Mouse (Mus musculus) CH12.LX (cell line): ENCODE measurements around the gene Zfp282. TPM values are rescaled to one million over a fixed set of nuclear protein-coding genes. Genes with fewer than 3 reads are reported as not detected.
A peak's percentile ranks its signal among the peaks of the same experiment; 100 is the strongest.

Source experiments
- DNase-seq: peaks from one replicate; pipeline ENCODE4 v3.0.0-alpha.2; 2013; ENCODE audit errors: extremely low read depth
- H3K27ac ChIP-seq: 2 replicates; pipeline ENCODE4 v1.5.1; 2012; ENCODE audit warnings: low read depth, mild to moderate bottlenecking, control low read depth, moderate library complexity; ENCODE audit not compliant: insufficient read depth
- H3K27me3 ChIP-seq: replicated peaks from 2 replicates; pipeline ENCODE3; 2012; ENCODE audit warnings: inconsistent platforms
- H3K36me3 ChIP-seq, 2 experiments: replicated peaks in 1 of 2; 2 replicates each; pipeline versions ENCODE3 to v1.6.1; 2012; ENCODE audit warnings: inconsistent platforms in 1 of 2, low read length in 1 of 2, mild to moderate bottlenecking in 1 of 2, mixed read lengths in 1 of 2, moderate library complexity in 1 of 2; ENCODE audit not compliant: control insufficient read depth in 1 of 2, insufficient read depth in 1 of 2
- H3K4me1 ChIP-seq, 2 experiments: 2 replicates each; pipeline ENCODE4 v1.6.1; 2012; ENCODE audit warnings: inconsistent platforms in 1 of 2, moderate library complexity in 1 of 2; ENCODE audit not compliant: insufficient read depth in 2 of 2, control insufficient read depth in 1 of 2
- H3K4me2 ChIP-seq: 2 replicates; pipeline ENCODE4 v1.6.1; 2012; ENCODE audit warnings: low read depth, mild to moderate bottlenecking, control low read depth; ENCODE audit not compliant: poor library complexity, insufficient read depth, severe bottlenecking
- H3K4me3 ChIP-seq, 3 experiments: fragments of 150-350 bp in 1 of 3; sonication (generic) in 1 of 3; replicated peaks in 1 of 3; 2 replicates each; pipeline versions ENCODE3 to v1.5.1; 2011 to 2012; ENCODE audit warnings: low read depth in 2 of 3, low read length in 2 of 3, mild to moderate bottlenecking in 2 of 3, moderate library complexity in 2 of 3, control low read depth in 1 of 3, improper control_type of control experiment in 1 of 3, inconsistent platforms in 1 of 3, mixed read lengths in 1 of 3; ENCODE audit not compliant: poor library complexity in 1 of 3
- H3K79me2 ChIP-seq: replicated peaks from 2 replicates; pipeline ENCODE4 v1.6.1; 2012; ENCODE audit warnings: mild to moderate bottlenecking, moderate library complexity; ENCODE audit not compliant: control insufficient read depth, poor library complexity, insufficient read depth, severe bottlenecking; ENCODE audit errors: extremely low read depth
- H3K9ac ChIP-seq: 2 replicates; pipeline ENCODE4 v1.6.1; 2012; ENCODE audit warnings: low read depth, mild to moderate bottlenecking, control low read depth, moderate library complexity; ENCODE audit not compliant: insufficient read depth
- H3K9me3 ChIP-seq: replicated peaks from 2 replicates; pipeline ENCODE3; 2012; ENCODE audit warnings: low read length, inconsistent platforms, mixed read lengths
- BHLHE40 ChIP-seq: IDR thresholded peaks from 2 replicates; pipeline ENCODE4 v1.6.1; 2011; ENCODE audit warnings: mild to moderate bottlenecking, low read depth, low read length, improper control_type of control experiment
- CHD1 ChIP-seq: IDR thresholded peaks from 2 replicates; pipeline ENCODE4 v1.6.1; 2012; ENCODE audit warnings: low read depth, low read length, improper control_type of control experiment, inconsistent platforms
- CHD2 ChIP-seq: IDR thresholded peaks from 2 replicates; pipeline ENCODE4 v1.6.1; 2011; ENCODE audit warnings: low read length, improper control_type of control experiment
- CTCF ChIP-seq, 2 experiments: IDR thresholded peaks in 1 of 2; conservative IDR thresholded peaks in 1 of 2; 2 replicates each; pipeline ENCODE4 v1.5.1; 2011 to 2012; ENCODE audit warnings: low read depth in 2 of 2, low read length in 2 of 2, improper control_type of control experiment in 1 of 2, inconsistent platforms in 1 of 2, mild to moderate bottlenecking in 1 of 2, moderate library complexity in 1 of 2
- E2F4 ChIP-seq: IDR thresholded peaks from 2 replicates; pipeline ENCODE4 v1.6.1; 2011; ENCODE audit warnings: low read depth, low read length, improper control_type of control experiment; ENCODE audit not compliant: insufficient replicate concordance
- EP300 ChIP-seq: IDR thresholded peaks from 2 replicates; pipeline ENCODE4 v1.6.1; 2011; ENCODE audit warnings: low read length, improper control_type of control experiment
- ETS1 ChIP-seq: conservative IDR thresholded peaks from 2 replicates; pipeline ENCODE4 v1.6.1; 2012; ENCODE audit warnings: low read depth, mild to moderate bottlenecking, inconsistent platforms, low read length, improper control_type of control experiment, moderate library complexity
- GABPA ChIP-seq: IDR thresholded peaks from 2 replicates; pipeline ENCODE4 v1.6.1; 2012; ENCODE audit warnings: low read depth, low read length, improper control_type of control experiment, inconsistent platforms; ENCODE audit not compliant: insufficient replicate concordance
- HCFC1 ChIP-seq: IDR thresholded peaks from 2 replicates; pipeline ENCODE4 v1.6.1; 2012; ENCODE audit warnings: low read depth, mild to moderate bottlenecking, inconsistent platforms, low read length, improper control_type of control experiment
- JUN ChIP-seq: IDR thresholded peaks from 2 replicates; pipeline ENCODE4 v1.6.1; 2011; ENCODE audit warnings: low read depth, mild to moderate bottlenecking, low read length, improper control_type of control experiment, moderate library complexity; ENCODE audit not compliant: insufficient read depth
- MAX ChIP-seq: IDR thresholded peaks from 2 replicates; pipeline ENCODE4 v1.6.1; 2011; ENCODE audit warnings: low read length, improper control_type of control experiment
- MAZ ChIP-seq: IDR thresholded peaks from 2 replicates; pipeline ENCODE4 v1.6.1; 2012; ENCODE audit warnings: low read depth, mild to moderate bottlenecking, inconsistent platforms, low read length, improper control_type of control experiment, moderate library complexity
- MEF2A ChIP-seq: IDR thresholded peaks from 2 replicates; pipeline ENCODE4 v1.6.1; 2014; ENCODE audit warnings: low read depth, mild to moderate bottlenecking, inconsistent platforms, low read length, improper control_type of control experiment, borderline replicate concordance
- MXI1 ChIP-seq: IDR thresholded peaks from 2 replicates; pipeline ENCODE4 v1.6.1; 2011; ENCODE audit warnings: mild to moderate bottlenecking, low read depth, low read length, improper control_type of control experiment
- MYC ChIP-seq: IDR thresholded peaks from 2 replicates; pipeline ENCODE4 v1.6.1; 2011; ENCODE audit warnings: low read depth, mild to moderate bottlenecking, improper control_type of control experiment, low read length
- NELFE ChIP-seq: IDR thresholded peaks from 2 replicates; pipeline ENCODE4 v1.6.1; 2011; ENCODE audit warnings: low read depth, low read length, improper control_type of control experiment
- PAX5 ChIP-seq: IDR thresholded peaks from 2 replicates; pipeline ENCODE4 v1.6.1; 2012; ENCODE audit warnings: low read length, inconsistent platforms, mixed read lengths
- POLR2AphosphoS2 ChIP-seq: IDR thresholded peaks from 2 replicates; pipeline ENCODE4 v1.6.1; 2011; ENCODE audit warnings: low read depth, low read length, improper control_type of control experiment
- RAD21 ChIP-seq: IDR thresholded peaks from 2 replicates; pipeline ENCODE4 v1.6.1; 2011; ENCODE audit warnings: low read depth, mild to moderate bottlenecking, low read length, improper control_type of control experiment, moderate library complexity
- SMC3 ChIP-seq: IDR thresholded peaks from 2 replicates; pipeline ENCODE4 v1.6.1; 2011; ENCODE audit warnings: low read depth, low read length, improper control_type of control experiment
- TBP ChIP-seq: conservative IDR thresholded peaks from 2 replicates; pipeline ENCODE4 v1.6.1; 2011; ENCODE audit warnings: low read depth, low read length, improper control_type of control experiment
- TCF12 ChIP-seq: IDR thresholded peaks from 2 replicates; pipeline ENCODE4 v1.6.1; 2014; ENCODE audit warnings: low read depth, mild to moderate bottlenecking, inconsistent platforms, low read length, improper control_type of control experiment
- USF1 ChIP-seq: IDR thresholded peaks from 2 replicates; pipeline ENCODE4 v1.6.1; 2014; ENCODE audit warnings: low read depth, mild to moderate bottlenecking, inconsistent platforms, low read length, improper control_type of control experiment
- USF2 ChIP-seq: conservative IDR thresholded peaks from 2 replicates; pipeline ENCODE4 v1.6.1; 2011; ENCODE audit warnings: low read depth, low read length, improper control_type of control experiment
- ZC3H11A ChIP-seq: IDR thresholded peaks from 2 replicates; pipeline ENCODE4 v1.6.1; 2012; ENCODE audit warnings: low read depth, mild to moderate bottlenecking, inconsistent platforms, low read length, improper control_type of control experiment
- ZMIZ1 ChIP-seq: IDR thresholded peaks from 2 replicates; pipeline ENCODE4 v1.6.1; 2012; ENCODE audit warnings: low read depth, mild to moderate bottlenecking, inconsistent platforms, low read length, improper control_type of control experiment
- ZNF384 ChIP-seq: IDR thresholded peaks from 2 replicates; pipeline ENCODE4 v1.6.1; 2012; ENCODE audit warnings: low read depth, low read length, improper control_type of control experiment, inconsistent platforms
- dilution Hi-C: fragments of 300-500 bp; cut with MboI; formaldehyde crosslinking; loops from 2 replicates; pipeline ENCODE4 v1.14.3; 2020; ENCODE audit warnings: low sequenced_read_pairs; ENCODE audit not compliant: extremely low pct_unique_long_range_greater_than_20kb, extremely low pct_ligation_motif_present
- in situ Hi-C: fragments of 300-500 bp; cut with MboI; formaldehyde crosslinking; loops from 3 replicates; pipeline ENCODE4 v1.14.3; 2019; ENCODE audit warnings: low sequenced_read_pairs, low pct_ligation_motif_present, low pct_unique_long_range_greater_than_20kb, mixed read lengths
- polyA plus RNA-seq: library from polyadenylated mRNA; unstranded; fragments of >175 nt; gene quantifications from 2 replicates; pipeline ENCODE4 v1.2.1, GENCODE M21; 2012; ENCODE audit warnings: low read depth; ENCODE audit not compliant: insufficient read length
- total RNA-seq, 2 experiments: library from RNA; depleted of rRNA; stranded (reverse); fragments of 300-350 nt in 1 of 2; fragments of >200 nt in 1 of 2; gene quantifications; 2 replicates each; pipeline ENCODE4 v1.2.3; 2012 to 2014

Gene Zfp282
- total and polyA plus RNA-seq, 3 experiments, result 10.9 to 15.0 (median 14.7) TPM

- TF ChIP-seq MEF2A, result 0 out of 2 replicates have a peak, but pooled peaks have one; percentile 57
- no peak for TF ChIP-seq MYC
- TF ChIP-seq HCFC1, result peak; percentile 49
- TF ChIP-seq CHD1, result no peak; the same call in 1 of the 2 replicates
- TF ChIP-seq ZMIZ1, result peak; percentile 62
- no peak; the same call in 1 of the 2 replicates for TF ChIP-seq SMC3
- peak; percentile 44 for TF ChIP-seq RAD21
- TF ChIP-seq CTCF (conservative IDR thresholded peaks at IDR 0.05 in 1 of 2, IDR thresholded peaks at IDR 0.05 in 1 of 2; ENCODE audit: low read depth in 2 of 2, low read length in 2 of 2), result peak in 1 of 2 experiments; percentile 64; a peak in 2 of 4 replicates
- no peak for TF ChIP-seq E2F4
- TF ChIP-seq ZNF384, result no peak
- TF ChIP-seq EP300, result no peak
Measured at GRCm38 (mm10) chr6:47877461-47878132, 593 bp downstream of the Zfp282 start (continued).

- in situ Hi-C loops, result no loop called here
- peaks cover 22 to 35% of the 10 kb centered on the region in 2 experiments for H3K36me3 ChIP-seq
- TF ChIP-seq NELFE (no peak), USF1 (no peak), MAX (no peak), CHD2 (no peak), EP300 (no peak), MXI1 (no peak), ZNF384 (no peak), PAX5 (no peak), CTCF (conservative IDR thresholded peaks at IDR 0.05 in 1 of 2, IDR thresholded peaks at IDR 0.05 in 1 of 2; ENCODE audit: low read depth in 2 of 2, low read length in 2 of 2) (no peak), BHLHE40 (no peak), MAZ (no peak), TCF12 (no peak), TBP (no peak), GABPA (no peak), ETS1 (no peak), ZC3H11A (no peak), MYC (no peak), USF2 (no peak), POLR2AphosphoS2 (no peak), JUN (no peak)
- no peak overlapping the region; the same call in 1 of the 2 replicates for H3K27ac ChIP-seq
- H3K9ac ChIP-seq, result peak overlapping the region; percentile 73
- peak overlapping the region; percentile 96 for H3K4me2 ChIP-seq
- H3K79me2 ChIP-seq, result peaks cover 7% of the 10 kb centered on the region
- no peaks in the 10 kb centered on the region for H3K27me3 ChIP-seq
- peak overlapping the region; percentile 69 to 85 (median 74) for H3K4me3 ChIP-seq
- peak; percentile 17 for DNase-seq
- peaks cover 10 to 37% of the 10 kb centered on the region in 2 experiments for H3K4me1 ChIP-seq
- H3K9me3 ChIP-seq, result no peaks in the 10 kb centered on the region
- dilution Hi-C loops, result no loop called here
Measured at GRCm38 (mm10) chr6:47878133-47878514, 1.1 kb downstream of the Zfp282 start.
